Mouse (Mus musculus) ES-Bruce4 (cell line): ENCODE results near the gene Itgam. TPM values are rescaled to one million over a fixed set of nuclear protein-coding genes. Genes with fewer than 3 reads are reported as not detected.

Experiments used
- H3K27ac ChIP-seq: 2 replicates; pipeline ENCODE4 v1.5.1; 2012; ENCODE audit warnings: low read length, inconsistent platforms; ENCODE audit not compliant: insufficient read depth
- H3K27me3 ChIP-seq: 2 replicates; pipeline ENCODE4 v1.6.1; 2012; ENCODE audit warnings: mild to moderate bottlenecking, low read length, inconsistent platforms; ENCODE audit not compliant: control insufficient read depth, poor library complexity, insufficient read depth, severe bottlenecking
- H3K36me3 ChIP-seq: 2 replicates; pipeline ENCODE4 v1.6.1; 2012; ENCODE audit warnings: inconsistent platforms, mild to moderate bottlenecking, low read length, moderate library complexity; ENCODE audit not compliant: control insufficient read depth, poor library complexity, insufficient read depth, severe bottlenecking
- H3K4me1 ChIP-seq: one replicate; pipeline ENCODE4 v1.8.1; 2011; ENCODE audit warnings: low read length; ENCODE audit not compliant: control insufficient read depth, insufficient read depth
- H3K4me3 ChIP-seq: 2 replicates; pipeline ENCODE4 v1.5.1; 2011; ENCODE audit warnings: low read depth, mild to moderate bottlenecking, low read length
- H3K9ac ChIP-seq: 2 replicates; pipeline ENCODE4 v1.6.1; 2012; ENCODE audit warnings: low read depth, mild to moderate bottlenecking, inconsistent platforms; ENCODE audit not compliant: poor library complexity, severe bottlenecking
- H3K9me3 ChIP-seq: replicated peaks from 2 replicates; pipeline ENCODE4 v1.6.1; 2012; ENCODE audit warnings: mild to moderate bottlenecking, low read length, inconsistent platforms; ENCODE audit not compliant: control insufficient read depth, poor library complexity, insufficient read depth, severe bottlenecking
- CTCF ChIP-seq: IDR thresholded peaks from one replicate; pipeline ENCODE4 v1.8.1; 2011; ENCODE audit warnings: low read depth, low read length
- EP300 ChIP-seq: IDR thresholded peaks from 2 replicates; pipeline ENCODE4 v1.6.1; 2011; ENCODE audit warnings: low read depth, low read length; ENCODE audit not compliant: insufficient read depth
- POLR2A ChIP-seq: IDR thresholded peaks from one replicate; pipeline ENCODE4 v1.8.1; 2011; ENCODE audit warnings: low read length; ENCODE audit not compliant: insufficient read depth
- polyA plus RNA-seq: library from polyadenylated mRNA; stranded (reverse); fragments of >200 nt; gene quantifications from 2 replicates; pipeline ENCODE4 v1.2.4, GENCODE M21; 2011; ENCODE audit warnings: low read depth; ENCODE audit not compliant: missing spikeins, insufficient read depth, insufficient read length

The Itgam gene
- polyA plus RNA-seq, 1 experiment, result not detected

DNA sequence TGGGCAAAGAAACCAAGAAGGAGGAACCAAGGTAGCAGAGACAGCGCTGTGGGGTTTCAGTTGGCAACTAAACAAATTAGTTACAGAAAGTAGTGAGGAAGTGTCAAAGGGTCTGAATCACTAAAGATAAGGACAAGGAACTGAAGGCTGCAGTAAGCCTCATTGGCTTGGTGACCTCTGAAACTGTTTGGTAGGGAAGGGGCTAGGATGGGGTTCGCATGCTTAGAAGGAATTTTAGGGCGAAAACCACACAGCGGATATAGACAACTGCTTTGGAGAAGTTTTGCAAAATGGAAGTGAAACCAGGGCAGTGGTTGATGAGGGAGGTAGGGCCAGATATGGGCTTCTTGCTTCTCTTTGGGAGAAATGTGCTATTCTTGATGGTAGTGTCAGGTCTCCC lies 13.6 kb upstream of the Itgam start:
- TF ChIP-seq CTCF (no peak), EP300 (no peak)
- Histone ChIP-seq H3K27me3 (no peaks in the 10 kb centered on the region), H3K27ac (no peak overlapping the region), H3K4me1 (no peaks in the 10 kb centered on the region), H3K9ac (no peak overlapping the region), H3K36me3 (no peaks in the 10 kb centered on the region), H3K9me3 (no peaks in the 10 kb centered on the region), H3K4me3 (no peak overlapping the region)

- Histone ChIP-seq H3K36me3 (no peaks in the 10 kb centered on the region), H3K4me1 (no peaks in the 10 kb centered on the region), H3K9me3 (no peaks in the 10 kb centered on the region), H3K9ac (no peak overlapping the region), H3K27me3 (no peaks in the 10 kb centered on the region), H3K27ac (no peak overlapping the region), H3K4me3 (no peak overlapping the region)
- TF ChIP-seq CTCF, result no peak
- no peak for TF ChIP-seq EP300
- no peak for TF ChIP-seq POLR2A
Measured at GRCm38 (mm10) chr7:128049254-128049653, 13.2 kb upstream of the Itgam start.

GRCm38 (mm10) chr7:128050739-128051138 lies 11.7 kb upstream of the Itgam start:
- Histone ChIP-seq H3K4me1 (no peaks in the 10 kb centered on the region), H3K27ac (no peak overlapping the region), H3K9me3 (no peaks in the 10 kb centered on the region), H3K27me3 (no peaks in the 10 kb centered on the region), H3K9ac (no peak overlapping the region), H3K4me3 (no peak overlapping the region), H3K36me3 (no peaks in the 10 kb centered on the region)
- no peak for TF ChIP-seq EP300
- TF ChIP-seq CTCF, result no peak
- no peak for TF ChIP-seq POLR2A

DNA sequence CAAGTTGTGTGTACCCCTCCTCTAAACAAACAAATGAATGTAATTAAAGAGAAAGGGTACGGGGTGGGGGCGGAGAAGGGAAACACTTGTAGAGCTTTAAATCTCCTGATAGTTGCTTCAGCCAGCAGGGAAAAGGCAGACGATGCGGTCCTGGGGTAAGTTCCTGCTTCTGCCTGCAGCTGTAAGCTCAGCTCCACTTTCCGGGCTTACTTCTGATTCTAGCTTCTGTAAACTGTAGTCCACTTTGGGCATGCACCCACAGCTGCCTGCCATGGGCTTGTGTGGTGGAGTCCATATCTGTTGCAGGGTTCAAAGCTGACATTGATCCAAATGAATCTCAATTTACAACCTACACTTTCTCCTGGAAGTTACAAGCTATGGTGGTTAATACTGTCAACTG lies 9.4 kb upstream of the Itgam start:
- Histone ChIP-seq H3K9me3 (no peaks in the 10 kb centered on the region), H3K4me3 (no peak overlapping the region), H3K27ac (no peak overlapping the region), H3K4me1 (no peaks in the 10 kb centered on the region), H3K36me3 (no peaks in the 10 kb centered on the region), H3K9ac (no peak overlapping the region), H3K27me3 (no peaks in the 10 kb centered on the region)
- TF ChIP-seq EP300, result no peak

DNA sequence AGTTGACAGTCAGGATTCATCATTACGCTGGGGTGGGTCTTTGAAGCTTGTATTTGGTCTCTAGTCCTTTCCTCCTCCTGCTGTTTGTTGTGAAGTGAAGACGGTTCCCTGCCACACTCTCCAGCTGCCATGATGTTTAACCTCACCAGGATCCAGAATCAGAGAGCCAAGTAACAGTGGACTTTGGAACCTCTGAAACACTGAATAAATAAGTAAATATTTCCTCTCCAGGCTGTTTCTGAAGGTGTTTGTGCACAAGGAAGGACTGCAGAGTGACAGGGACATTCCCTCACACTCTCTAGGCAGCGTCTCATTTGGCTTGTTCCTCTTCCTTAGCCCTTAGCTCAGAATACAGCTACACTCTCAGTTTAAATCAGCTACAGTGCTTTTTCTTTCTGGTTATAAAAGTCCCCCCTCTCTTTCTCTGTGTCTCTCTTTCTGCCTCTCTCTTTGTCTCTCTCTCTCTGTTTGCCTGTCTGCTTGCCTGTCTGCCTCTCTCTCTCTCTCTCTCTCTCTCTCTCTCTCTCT lies 5.5 kb upstream of the Itgam start:
- TF ChIP-seq CTCF, result no peak
- no peak for TF ChIP-seq EP300
- no peak for TF ChIP-seq POLR2A
- no peaks in the 10 kb centered on the region for H3K27me3 ChIP-seq
- no peak overlapping the region for H3K9ac ChIP-seq
- no peaks in the 10 kb centered on the region for H3K36me3 ChIP-seq
- no peaks in the 10 kb centered on the region for H3K9me3 ChIP-seq
- no peaks in the 10 kb centered on the region for H3K4me1 ChIP-seq
- H3K4me3 ChIP-seq, result no peak overlapping the region
- H3K27ac ChIP-seq, result no peak overlapping the region

- Histone ChIP-seq H3K4me3 (no peak overlapping the region), H3K9ac (no peak overlapping the region), H3K9me3 (no peaks in the 10 kb centered on the region), H3K27ac (no peak overlapping the region), H3K4me1 (no peaks in the 10 kb centered on the region), H3K36me3 (no peaks in the 10 kb centered on the region), H3K27me3 (no peaks in the 10 kb centered on the region)
- TF ChIP-seq EP300 (no peak), CTCF (no peak), POLR2A (no peak)
Measured at GRCm38 (mm10) chr7:128057860-128058259, 4.6 kb upstream of the Itgam start.
